Mouse (Mus musculus): ENCODE measurements around the gene Pebp1.

Pebp1 gene

GRCm38 (mm10) chr5:117286831-117287822 lies at the start of gene Pebp1:
Gene Pebp1, minus strand, starts transcription at chr5:117287625.
- TF ChIP-seq GATA4 (IDR thresholded peaks at IDR 0.05; ENCODE audit: insufficient replicate concordance, low read length): no peak

- TF ChIP-seq GATA4 (IDR thresholded peaks at IDR 0.05; ENCODE audit: insufficient replicate concordance, low read length): no peak
Measured at GRCm38 (mm10) chr5:117330457-117330856, 43.0 kb upstream of the Pebp1 start.

GRCm38 (mm10) chr5:117326408-117326807 lies 39.0 kb upstream of the Pebp1 start:
- no peak for TF ChIP-seq GATA4 (IDR thresholded peaks at IDR 0.05; ENCODE audit: insufficient replicate concordance, low read length)

GRCm38 (mm10) chr5:117323751-117324150 lies 36.3 kb upstream of the Pebp1 start:
- no peak for TF ChIP-seq GATA4 (IDR thresholded peaks at IDR 0.05; ENCODE audit: insufficient replicate concordance, low read length)

- no peak for TF ChIP-seq GATA4 (IDR thresholded peaks at IDR 0.05; ENCODE audit: insufficient replicate concordance, low read length)
Measured at GRCm38 (mm10) chr5:117318741-117319629, 31.6 kb upstream of the Pebp1 start, which contains the start of gene Vsig10. Gene Vsig10, plus strand, starts transcription at chr5:117319083.

GRCm38 (mm10) chr5:117314587-117315428 lies 27.4 kb upstream of the Pebp1 start:
- no peak for TF ChIP-seq GATA4 (IDR thresholded peaks at IDR 0.05; ENCODE audit: insufficient replicate concordance, low read length)

GRCm38 (mm10) chr5:117313909-117314308 lies 26.5 kb upstream of the Pebp1 start:
- no peak for TF ChIP-seq GATA4 (IDR thresholded peaks at IDR 0.05; ENCODE audit: insufficient replicate concordance, low read length)

GRCm38 (mm10) chr5:117313420-117313819 lies 26.0 kb upstream of the Pebp1 start:
- TF ChIP-seq GATA4 (IDR thresholded peaks at IDR 0.05; ENCODE audit: insufficient replicate concordance, low read length): no peak

GRCm38 (mm10) chr5:117307699-117308098 lies 20.3 kb upstream of the Pebp1 start:
- TF ChIP-seq GATA4 (IDR thresholded peaks at IDR 0.05; ENCODE audit: insufficient replicate concordance, low read length): no peak

GRCm38 (mm10) chr5:117306826-117307225 lies 19.4 kb upstream of the Pebp1 start:
- no peak for TF ChIP-seq GATA4 (IDR thresholded peaks at IDR 0.05; ENCODE audit: insufficient replicate concordance, low read length)

GRCm38 (mm10) chr5:117305754-117306153 lies 18.3 kb upstream of the Pebp1 start:
- TF ChIP-seq GATA4 (IDR thresholded peaks at IDR 0.05; ENCODE audit: insufficient replicate concordance, low read length): no peak

GRCm38 (mm10) chr5:117304947-117305346 lies 17.5 kb upstream of the Pebp1 start:
- TF ChIP-seq GATA4 (IDR thresholded peaks at IDR 0.05; ENCODE audit: insufficient replicate concordance, low read length): peak; percentile 59; the same call in 1 of the 2 replicates

- no peak for TF ChIP-seq GATA4 (IDR thresholded peaks at IDR 0.05; ENCODE audit: insufficient replicate concordance, low read length)
Measured at GRCm38 (mm10) chr5:117303691-117304579, 16.5 kb upstream of the Pebp1 start.

GRCm38 (mm10) chr5:117302899-117303298 lies 15.5 kb upstream of the Pebp1 start:
- no peak for TF ChIP-seq GATA4 (IDR thresholded peaks at IDR 0.05; ENCODE audit: insufficient replicate concordance, low read length)

Data from liver, adult (tissue).